Mouse (Mus musculus) forebrain, embryonic 16.5 days (tissue): ENCODE measurements around the gene Vopp1. TPM values are rescaled to one million over a fixed set of nuclear protein-coding genes. Genes with fewer than 3 reads are reported as not detected.

Experiments
- ATAC-seq: fragments of 200-750 bp; cut with Nextera tagmentation; 2 replicates; pipeline ENCODE4 v1.8.0; 2017; ENCODE audit warnings: mild to moderate bottlenecking, moderate library complexity
- H3K27ac ChIP-seq: fragments of 300-500 bp; sonication (generic); 2 replicates; pipeline ENCODE4 v1.5.1; 2014; ENCODE audit warnings: low read length, control low read depth
- H3K27me3 ChIP-seq: fragments of 300-500 bp; sonication (generic); replicated peaks from 2 replicates; pipeline ENCODE4 v1.6.1; 2014; ENCODE audit warnings: low read length; ENCODE audit not compliant: control insufficient read depth, insufficient read depth
- H3K36me3 ChIP-seq: fragments of 300-500 bp; sonication (generic); 2 replicates; pipeline ENCODE4 v1.6.1; 2014; ENCODE audit not compliant: control insufficient read depth, insufficient read depth
- H3K4me1 ChIP-seq: fragments of 300-500 bp; sonication (generic); replicated peaks from 2 replicates; pipeline ENCODE4 v1.6.1; 2014; ENCODE audit warnings: low read length; ENCODE audit not compliant: control insufficient read depth, insufficient read depth
- H3K4me2 ChIP-seq: fragments of 300-500 bp; sonication (generic); 2 replicates; pipeline ENCODE4 v1.6.1; 2014; ENCODE audit warnings: mild to moderate bottlenecking, low read length, control low read depth
- H3K4me3 ChIP-seq: fragments of 300-500 bp; sonication (generic); replicated peaks from 2 replicates; pipeline ENCODE4 v1.5.1; 2014; ENCODE audit warnings: mild to moderate bottlenecking, low read length, control low read depth
- H3K9ac ChIP-seq: fragments of 300-500 bp; sonication (generic); replicated peaks from 2 replicates; pipeline ENCODE4 v1.6.1; 2014; ENCODE audit warnings: low read depth, low read length, control low read depth
- H3K9me3 ChIP-seq: fragments of 300-500 bp; sonication (generic); 2 replicates; pipeline ENCODE4 v1.6.1; 2016; ENCODE audit warnings: low read length; ENCODE audit not compliant: control insufficient read depth
- WGBS: fragments of 180-500 bp; shearing (Covaris S2); extraction: QIAGEN DNeasy Blood & Tissue Kit; methylation state at CpG from one replicate; pipeline ENCODE4 v1.1.7; 2014; 5-methylcytosine and 5-hydroxymethylcytosine counted together
- polyA plus RNA-seq: library from polyadenylated mRNA; unstranded; fragments of >200 nt; fragmentation: Nextera tagmentation; extraction: Ambion mirVana; gene quantifications from 2 replicates; pipeline ENCODE4 v1.2.1, GENCODE M21; 2015

Gene Vopp1
- polyA plus RNA-seq, 1 experiment from 2014 or later: 203 TPM

DNA sequence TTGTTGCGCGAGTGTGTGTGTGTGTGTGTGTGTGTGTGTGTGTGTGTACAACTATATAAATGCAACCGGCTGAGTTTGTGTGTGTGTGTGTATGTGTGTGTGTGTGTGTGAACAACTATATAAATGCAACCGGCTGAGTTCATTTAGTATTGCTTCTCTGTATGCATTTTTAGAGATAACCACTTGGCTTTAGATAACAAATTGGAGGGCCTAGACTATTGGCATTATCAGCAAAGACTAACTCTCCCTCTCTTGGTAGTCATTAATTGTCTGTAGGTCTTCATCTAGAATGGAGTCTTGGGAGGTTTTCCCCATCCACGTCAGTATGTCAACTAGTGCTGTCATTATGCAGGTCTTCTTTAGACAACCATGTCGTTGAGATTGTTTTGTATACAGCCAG is 37.6 kb downstream of the Vopp1 start:
- H3K4me2 ChIP-seq: no peak overlapping the region
- no peaks in the 10 kb centered on the region for H3K27me3 ChIP-seq
- H3K9me3 ChIP-seq: no peaks in the 10 kb centered on the region
- ATAC-seq: no peak
- no peaks in the 10 kb centered on the region for H3K4me1 ChIP-seq
- no peak overlapping the region for H3K27ac ChIP-seq
- no peak overlapping the region for H3K9ac ChIP-seq
- peaks cover 7% of the 10 kb centered on the region for H3K36me3 ChIP-seq
- no peak overlapping the region for H3K4me3 ChIP-seq
- 97% methylated on average over 6 of the region's 6 CpGs for whole genome bisulfite sequencing

DNA sequence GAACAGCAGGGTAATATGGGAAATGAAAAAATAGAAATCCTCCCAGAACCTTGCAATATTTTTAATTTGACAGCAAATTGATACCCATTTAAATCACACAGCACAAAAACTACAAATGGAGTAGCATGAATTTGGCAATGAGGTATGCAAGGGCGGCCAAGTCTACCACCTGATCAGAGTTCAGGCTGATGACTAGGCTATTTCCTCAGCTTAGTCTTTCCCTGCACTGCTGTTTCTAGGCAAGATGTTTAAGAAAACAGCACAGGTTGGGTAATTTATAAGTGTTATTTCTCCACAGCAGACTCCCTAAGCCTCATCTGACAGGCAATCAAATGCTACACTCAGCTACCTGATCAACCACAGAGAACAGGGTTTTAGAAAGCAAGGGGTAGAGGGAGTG is 40.7 kb downstream of the Vopp1 start:
- Histone ChIP-seq H3K9me3 (no peaks in the 10 kb centered on the region), H3K36me3 (peaks cover 7% of the 10 kb centered on the region), H3K27me3 (no peaks in the 10 kb centered on the region), H3K27ac (no peak overlapping the region), H3K4me2 (no peak overlapping the region), H3K4me1 (no peaks in the 10 kb centered on the region), H3K9ac (no peak overlapping the region), H3K4me3 (no peak overlapping the region)
- ATAC-seq: no peak
- WGBS: 97% methylated on average over 1 of the region's 1 CpGs

GRCm38 (mm10) chr6:57782658-57783057 is 42.3 kb downstream of the Vopp1 start:
- no peaks in the 10 kb centered on the region for H3K4me1 ChIP-seq
- no peaks in the 10 kb centered on the region for H3K27me3 ChIP-seq
- H3K9me3 ChIP-seq: no peaks in the 10 kb centered on the region
- H3K36me3 ChIP-seq: peaks cover 3% of the 10 kb centered on the region; the same call in 1 of the 2 replicates
- H3K9ac ChIP-seq: no peak overlapping the region
- no peak for ATAC-seq
- no peak overlapping the region for H3K4me2 ChIP-seq
- H3K27ac ChIP-seq: no peak overlapping the region
- 97% methylated on average over 1 of the region's 1 CpGs for WGBS
- no peak overlapping the region for H3K4me3 ChIP-seq

DNA sequence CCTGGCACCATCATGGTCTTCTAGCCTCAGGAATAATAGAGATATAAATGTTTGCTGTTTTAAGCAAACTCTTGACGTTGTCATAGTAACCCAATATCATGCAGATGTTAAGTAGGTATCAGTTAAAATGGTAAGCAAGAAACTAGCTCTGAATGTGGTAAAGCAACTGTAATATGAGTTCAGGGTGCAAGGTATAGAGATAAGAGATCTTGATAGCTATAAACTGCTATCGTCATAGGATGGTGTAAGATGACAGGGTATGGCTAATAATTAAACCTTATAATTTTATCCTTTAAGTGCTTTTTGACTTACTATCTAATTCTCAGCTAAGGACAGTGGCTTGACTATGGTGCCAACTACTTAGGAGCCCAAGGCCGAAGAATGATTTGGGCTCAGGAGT is 44.6 kb downstream of the Vopp1 start:
- no peak overlapping the region for H3K27ac ChIP-seq
- H3K4me2 ChIP-seq: no peak overlapping the region
- no peak overlapping the region for H3K4me3 ChIP-seq
- no peaks in the 10 kb centered on the region for H3K9me3 ChIP-seq
- no peaks in the 10 kb centered on the region for H3K27me3 ChIP-seq
- ATAC-seq: no peak
- no peaks in the 10 kb centered on the region for H3K4me1 ChIP-seq
- H3K36me3 ChIP-seq: no peaks in the 10 kb centered on the region; the same call in 1 of the 2 replicates
- H3K9ac ChIP-seq: no peak overlapping the region
- WGBS: 97% methylated on average over 3 of the region's 3 CpGs

GRCm38 (mm10) chr6:57773792-57774191 is 51.2 kb downstream of the Vopp1 start:
- ATAC-seq: no peak
- no peak overlapping the region for H3K27ac ChIP-seq
- no peaks in the 10 kb centered on the region for H3K9me3 ChIP-seq
- peaks cover 15% of the 10 kb centered on the region for H3K36me3 ChIP-seq
- no peaks in the 10 kb centered on the region for H3K4me1 ChIP-seq
- no peaks in the 10 kb centered on the region for H3K27me3 ChIP-seq
- H3K9ac ChIP-seq: no peak overlapping the region
- WGBS: 100% methylated on average over 1 of the region's 1 CpGs
- no peak overlapping the region for H3K4me3 ChIP-seq
- H3K4me2 ChIP-seq: no peak overlapping the region

DNA sequence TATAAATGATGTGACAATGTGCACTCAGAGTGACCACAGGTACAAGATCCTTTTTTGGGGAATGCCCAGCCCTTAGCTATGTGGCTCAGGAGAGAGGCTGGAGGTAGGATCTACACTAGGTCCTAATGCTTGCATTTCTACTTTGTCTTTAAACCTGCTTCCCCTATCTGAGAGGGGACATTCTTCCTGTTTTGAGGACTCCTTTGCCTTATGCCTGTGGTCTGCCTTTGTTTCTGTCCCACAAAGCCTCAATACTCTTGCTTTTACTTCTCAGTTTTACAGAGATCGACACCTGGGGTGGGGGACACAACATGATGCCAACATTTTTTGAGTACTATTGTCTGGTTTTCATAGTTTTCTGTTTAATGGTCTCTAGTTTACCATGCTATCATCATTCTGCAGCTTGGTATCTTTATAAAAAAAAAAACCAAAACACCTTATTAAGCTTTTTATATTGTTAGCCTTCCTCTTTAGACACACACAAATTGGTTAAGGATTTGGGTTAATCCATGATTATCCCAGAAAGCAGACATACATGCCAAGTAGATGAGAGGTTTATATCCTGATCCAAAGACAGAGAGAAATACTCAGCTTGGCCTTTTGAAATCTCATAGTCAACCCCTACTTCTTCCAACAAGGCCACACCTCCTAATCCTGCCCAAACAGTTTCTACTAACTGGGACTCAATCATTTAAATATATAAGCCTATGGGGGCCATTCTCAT is 54.3 kb downstream of the Vopp1 start:
- 93% methylated on average over 1 of the region's 1 CpGs for WGBS
- no peaks in the 10 kb centered on the region; the same call in 1 of the 2 replicates for H3K4me1 ChIP-seq
- no peak overlapping the region for H3K27ac ChIP-seq
- ATAC-seq: no peak
- no peak overlapping the region for H3K4me2 ChIP-seq
- no peak overlapping the region for H3K4me3 ChIP-seq
- no peaks in the 10 kb centered on the region for H3K27me3 ChIP-seq
- peaks cover 18% of the 10 kb centered on the region; the same call in 1 of the 2 replicates for H3K36me3 ChIP-seq
- no peaks in the 10 kb centered on the region for H3K9me3 ChIP-seq
- no peak overlapping the region for H3K9ac ChIP-seq

DNA sequence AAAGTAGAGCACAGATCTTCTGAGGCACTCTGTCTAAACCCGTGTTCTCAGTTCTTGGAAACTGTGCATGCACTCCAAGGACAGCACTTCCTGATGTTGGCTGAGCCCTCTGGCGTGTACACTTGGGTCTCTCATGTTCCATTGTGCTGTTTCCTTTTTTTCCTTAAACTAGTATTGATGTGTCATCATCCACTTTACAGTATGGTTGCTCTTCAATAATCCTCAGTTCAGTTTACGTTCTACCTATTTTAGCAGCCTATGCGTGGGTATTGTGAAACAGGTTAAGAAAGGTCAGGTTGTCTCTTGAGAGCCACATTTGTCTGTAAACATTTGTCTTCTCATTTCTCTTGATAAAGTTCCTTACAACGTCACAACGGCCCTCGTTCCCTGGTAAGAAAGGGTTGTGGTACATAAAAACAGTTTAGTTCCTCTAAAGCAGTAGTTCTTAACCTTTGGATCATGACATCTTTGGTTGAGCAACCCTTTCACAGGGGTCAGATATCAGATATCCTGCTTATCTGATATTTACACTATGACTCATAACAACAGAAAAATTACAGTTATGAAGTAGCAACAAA is 55.9 kb downstream of the Vopp1 start:
- Histone ChIP-seq H3K9me3 (no peaks in the 10 kb centered on the region), H3K4me2 (no peak overlapping the region), H3K9ac (no peak overlapping the region), H3K36me3 (peaks cover 13% of the 10 kb centered on the region; the same call in 1 of the 2 replicates), H3K27me3 (no peaks in the 10 kb centered on the region), H3K4me3 (no peak overlapping the region), H3K4me1 (no peaks in the 10 kb centered on the region; the same call in 1 of the 2 replicates), H3K27ac (no peak overlapping the region)
- ATAC-seq: no peak
- 95% methylated on average over 7 of the region's 7 CpGs for WGBS

DNA sequence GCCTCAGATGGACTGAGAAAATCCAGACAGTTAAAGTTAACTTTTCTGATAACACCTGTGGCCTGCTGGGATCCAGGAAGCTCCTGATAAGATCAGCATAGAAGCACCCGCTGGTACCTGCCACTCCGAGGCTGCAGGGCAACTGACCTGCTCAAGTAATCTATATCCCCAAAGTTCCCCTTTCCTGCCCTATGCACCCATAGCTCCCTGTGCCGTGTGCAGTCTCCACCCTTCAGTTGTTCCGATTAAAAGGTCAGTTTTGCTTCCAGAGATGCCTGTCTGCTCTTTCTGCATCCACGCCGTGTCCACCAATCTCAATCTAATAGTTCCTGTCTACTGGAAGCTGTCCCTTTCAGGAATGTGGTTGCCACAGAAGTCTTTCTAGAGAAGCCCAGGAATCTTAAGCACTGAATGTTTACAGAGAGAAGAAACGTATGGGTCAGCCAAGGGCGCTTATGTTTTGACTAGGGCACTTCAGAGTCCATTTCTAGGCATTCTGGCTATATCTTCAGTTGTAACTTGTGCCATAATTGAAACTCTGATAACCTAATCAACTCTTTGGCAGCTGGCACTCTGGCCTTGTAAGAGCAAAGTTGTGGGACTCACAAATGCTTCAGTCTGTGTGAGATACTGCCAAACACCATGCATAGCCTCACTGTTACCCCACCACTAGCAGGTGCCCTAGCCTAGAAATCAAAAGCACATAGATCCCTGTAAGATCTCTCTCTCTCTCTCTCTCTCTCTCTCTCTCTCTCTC is 57.7 kb downstream of the Vopp1 start:
- no peak for ATAC-seq
- no peaks in the 10 kb centered on the region for H3K27me3 ChIP-seq
- no peaks in the 10 kb centered on the region; the same call in 1 of the 2 replicates for H3K4me1 ChIP-seq
- H3K36me3 ChIP-seq: peaks cover 7% of the 10 kb centered on the region; the same call in 1 of the 2 replicates
- H3K4me2 ChIP-seq: no peak overlapping the region
- no peak overlapping the region for H3K4me3 ChIP-seq
- no peak overlapping the region for H3K9ac ChIP-seq
- 86% methylated on average over 8 of the region's 8 CpGs for WGBS
- H3K9me3 ChIP-seq: no peaks in the 10 kb centered on the region
- no peak overlapping the region for H3K27ac ChIP-seq

GRCm38 (mm10) chr6:57766287-57766686 is 58.7 kb downstream of the Vopp1 start:
- no peak overlapping the region for H3K9ac ChIP-seq
- H3K4me2 ChIP-seq: no peak overlapping the region
- H3K9me3 ChIP-seq: no peaks in the 10 kb centered on the region
- no peaks in the 10 kb centered on the region for H3K27me3 ChIP-seq
- 83% methylated on average over 1 of the region's 1 CpGs for WGBS
- no peak overlapping the region for H3K27ac ChIP-seq
- H3K36me3 ChIP-seq: peaks cover 6% of the 10 kb centered on the region; the same call in 1 of the 2 replicates
- H3K4me1 ChIP-seq: no peaks in the 10 kb centered on the region; the same call in 1 of the 2 replicates
- ATAC-seq: no peak
- no peak overlapping the region for H3K4me3 ChIP-seq
